Mouse (Mus musculus): ENCODE results near the gene Nms.

DNA sequence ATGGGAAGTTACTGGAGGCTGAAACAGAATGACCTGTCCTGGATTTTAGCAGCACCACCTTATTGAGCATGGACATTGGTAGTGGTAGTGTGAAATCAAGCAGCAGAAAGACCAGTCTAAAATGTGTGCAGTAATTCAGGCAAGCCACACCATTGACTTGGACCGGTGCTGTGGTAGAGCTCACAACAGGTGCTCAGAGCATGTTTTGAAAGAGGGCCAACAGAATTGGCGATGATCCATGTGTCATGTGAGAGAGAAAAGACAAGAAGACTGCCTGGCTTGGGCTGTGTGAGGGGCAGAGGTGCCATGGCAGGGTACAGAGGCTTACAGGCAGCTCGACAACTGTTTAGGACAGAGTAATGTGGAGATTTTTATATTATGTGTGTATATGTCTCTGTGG, 53.4 kb downstream of the Nms start:
- TF ChIP-seq CTCF (IDR thresholded peaks at IDR 0.05) (no peak), EP300 (IDR thresholded peaks at IDR 0.05) (no peak)
